Mouse (Mus musculus) A20 (cell line): ENCODE data around the gene Synj2.

Experiments
- DNase-seq: peaks from one replicate; pipeline ENCODE4 v3.0.0-alpha.2; 2011; ENCODE audit warnings: low read depth, low spot score

Synj2 gene

DNA sequence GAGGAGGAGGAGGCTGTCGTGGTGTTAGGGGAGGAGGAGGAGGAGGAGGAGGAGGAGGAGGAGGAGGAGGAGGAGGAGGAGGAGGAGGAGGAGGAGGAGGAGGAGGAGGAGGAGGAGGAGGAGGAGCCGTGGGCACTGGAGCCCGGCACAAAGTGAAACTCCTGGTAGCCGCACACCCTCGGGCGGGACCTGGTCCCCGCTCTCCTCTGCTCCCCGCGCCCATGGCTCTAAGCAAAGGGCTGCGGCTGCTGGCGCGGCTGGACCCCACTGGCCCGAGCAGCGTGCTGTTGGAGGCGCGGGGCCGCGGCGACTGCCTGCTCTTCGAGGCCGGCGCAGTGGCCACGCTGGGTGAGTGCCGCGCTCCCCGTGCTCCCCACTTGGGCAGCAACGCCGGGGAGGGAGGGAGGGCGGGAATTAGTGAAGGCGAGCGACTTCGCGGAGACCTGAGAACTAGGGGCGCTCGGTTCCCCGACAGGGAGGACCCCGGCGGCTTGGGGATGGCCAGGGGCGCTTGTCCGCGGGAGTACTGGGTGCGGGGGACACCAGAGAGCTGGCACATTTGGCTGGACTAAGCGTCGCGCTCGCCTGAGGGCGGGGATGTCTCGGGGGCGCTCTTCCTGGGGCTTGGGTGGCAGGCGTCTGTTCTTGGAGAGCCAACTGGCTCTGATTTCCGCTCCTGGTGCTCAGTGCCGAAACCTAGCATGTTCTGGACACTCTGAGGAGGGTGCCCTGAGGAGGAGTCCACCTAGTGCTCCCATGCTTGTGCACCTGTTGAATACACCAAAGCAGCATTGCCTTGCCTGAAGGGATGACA lies at the start of gene Synj2:
Gene Synj2 (plus strand): TSS at position 51 of the 814 bp plus-strand sequence.
- DNase-seq, result peak; percentile 66

DNA sequence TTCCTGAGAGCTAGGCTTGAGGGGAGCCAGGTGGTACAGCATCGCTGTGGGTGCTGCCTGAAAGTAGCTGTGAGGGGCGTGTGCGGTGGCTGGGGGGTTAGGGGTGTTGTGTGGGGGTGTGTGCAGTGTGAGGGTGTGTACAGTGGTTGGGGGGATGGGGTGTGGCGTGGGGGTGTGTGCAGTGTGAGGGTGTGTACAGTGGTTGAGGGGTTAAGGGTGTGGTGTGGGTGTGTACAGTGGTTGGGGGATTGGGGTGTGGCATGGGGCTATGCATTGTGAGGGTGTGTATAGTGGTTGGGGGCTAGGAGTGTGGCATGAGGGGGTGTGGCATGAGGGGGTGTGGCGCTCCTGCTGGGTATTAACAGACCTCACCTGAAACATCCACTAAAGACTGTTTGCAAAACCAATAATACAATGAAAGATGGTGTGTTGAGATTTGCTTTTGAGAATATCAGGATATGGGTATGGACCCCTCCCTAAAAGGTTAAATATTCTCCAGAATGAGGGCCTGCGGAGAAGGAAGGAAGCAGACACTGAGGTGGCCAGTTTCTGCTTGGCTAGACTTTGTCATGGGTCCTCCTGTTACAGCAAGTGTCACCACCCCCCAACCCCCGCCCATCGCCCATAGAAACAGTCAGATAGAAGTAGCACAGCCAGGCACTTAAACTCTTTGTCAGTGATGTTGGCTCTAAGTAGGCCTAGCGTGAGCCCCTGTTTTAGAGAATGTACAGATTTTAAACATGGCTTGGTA lies 49.0 kb upstream of the Synj2 start:
- no peak for DNase-seq

DNA sequence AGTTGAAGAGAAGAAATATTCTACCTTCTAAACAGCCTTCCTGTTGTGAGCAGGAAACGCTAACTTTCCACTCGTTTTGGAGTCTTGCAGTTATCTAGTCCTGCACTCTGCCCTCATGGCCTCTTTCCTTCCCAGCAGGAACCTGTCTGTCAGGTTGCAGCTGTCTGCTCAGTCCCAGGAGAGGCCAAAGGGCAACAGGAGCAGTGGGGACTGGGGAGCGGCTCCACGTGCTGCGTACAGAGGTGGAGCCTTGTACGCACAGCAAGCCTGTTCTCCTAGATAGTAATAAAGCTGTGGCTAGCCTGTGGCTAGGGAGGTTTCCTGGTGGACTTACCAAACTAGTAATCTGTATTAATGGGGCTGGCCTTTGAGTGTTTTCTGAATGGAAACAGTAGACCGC lies 48.0 kb upstream of the Synj2 start:
- DNase-seq, result no peak

DNA sequence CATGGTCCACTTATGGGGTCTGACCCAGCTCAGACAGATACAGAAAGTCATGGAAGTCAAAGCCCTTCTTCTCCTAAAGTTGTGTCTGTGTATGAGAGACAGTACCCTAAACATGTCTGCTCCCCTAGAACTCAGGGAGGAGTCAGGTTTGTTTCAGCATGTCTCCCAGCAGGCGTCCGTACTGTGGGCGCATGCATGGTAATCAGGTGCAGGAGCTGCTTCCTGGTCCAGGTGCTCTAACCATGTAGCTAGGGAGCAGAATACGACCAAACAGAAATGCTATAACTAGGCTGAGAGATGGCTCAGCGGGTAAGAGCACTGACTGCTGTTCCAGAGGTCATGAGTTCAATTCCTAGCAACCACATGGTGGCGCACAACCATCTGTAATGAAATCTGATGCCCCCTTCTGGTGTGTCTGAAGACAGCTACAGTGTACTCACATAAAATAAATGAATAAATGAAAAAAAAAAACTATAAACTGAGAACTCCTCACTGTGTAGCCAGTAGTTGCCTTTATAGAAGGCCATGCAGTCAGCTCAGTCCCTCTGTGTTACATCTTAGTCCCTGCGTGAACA lies 47.4 kb upstream of the Synj2 start:
- DNase-seq, result no peak

DNA sequence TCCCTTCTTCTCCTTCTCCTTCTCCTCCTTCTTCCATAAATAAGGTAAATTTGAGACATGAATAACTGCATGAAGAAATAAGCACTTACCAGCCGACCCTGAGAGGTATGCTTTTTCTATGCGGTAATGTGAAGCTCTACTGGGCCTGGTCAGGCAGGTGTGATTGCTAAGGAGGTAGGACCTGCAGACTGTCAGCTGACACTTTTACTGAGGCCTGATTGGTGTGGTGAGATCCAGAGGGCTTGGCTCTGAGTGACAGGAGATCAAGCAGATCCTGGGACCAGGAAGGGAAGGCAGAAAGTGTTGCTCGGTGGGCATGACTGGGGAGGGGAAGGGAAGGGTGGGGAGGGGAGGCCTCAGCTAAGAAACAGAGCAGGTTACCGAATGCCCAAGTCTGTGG lies 45.0 kb upstream of the Synj2 start:
- no peak for DNase-seq

DNA sequence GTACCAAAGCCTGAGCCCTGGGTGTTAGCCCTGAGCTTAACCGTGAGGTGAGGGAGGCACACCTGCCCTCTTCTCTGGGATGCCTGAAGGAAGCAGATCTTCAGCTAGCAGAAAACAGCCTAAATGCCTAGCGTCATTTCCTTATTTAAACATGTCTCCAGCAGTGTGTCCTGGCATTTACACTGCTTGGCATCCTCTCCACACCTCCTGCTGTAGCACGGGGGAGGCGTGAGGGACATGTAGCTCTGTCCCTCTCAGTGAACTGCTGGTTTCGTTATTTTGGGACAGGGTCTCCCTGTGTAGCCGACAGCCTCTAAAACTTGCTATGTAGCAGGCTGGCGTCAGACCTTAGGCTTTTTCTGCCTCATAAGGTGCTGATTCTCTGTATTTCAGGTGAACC lies 44.5 kb upstream of the Synj2 start:
- no peak for DNase-seq

DNA sequence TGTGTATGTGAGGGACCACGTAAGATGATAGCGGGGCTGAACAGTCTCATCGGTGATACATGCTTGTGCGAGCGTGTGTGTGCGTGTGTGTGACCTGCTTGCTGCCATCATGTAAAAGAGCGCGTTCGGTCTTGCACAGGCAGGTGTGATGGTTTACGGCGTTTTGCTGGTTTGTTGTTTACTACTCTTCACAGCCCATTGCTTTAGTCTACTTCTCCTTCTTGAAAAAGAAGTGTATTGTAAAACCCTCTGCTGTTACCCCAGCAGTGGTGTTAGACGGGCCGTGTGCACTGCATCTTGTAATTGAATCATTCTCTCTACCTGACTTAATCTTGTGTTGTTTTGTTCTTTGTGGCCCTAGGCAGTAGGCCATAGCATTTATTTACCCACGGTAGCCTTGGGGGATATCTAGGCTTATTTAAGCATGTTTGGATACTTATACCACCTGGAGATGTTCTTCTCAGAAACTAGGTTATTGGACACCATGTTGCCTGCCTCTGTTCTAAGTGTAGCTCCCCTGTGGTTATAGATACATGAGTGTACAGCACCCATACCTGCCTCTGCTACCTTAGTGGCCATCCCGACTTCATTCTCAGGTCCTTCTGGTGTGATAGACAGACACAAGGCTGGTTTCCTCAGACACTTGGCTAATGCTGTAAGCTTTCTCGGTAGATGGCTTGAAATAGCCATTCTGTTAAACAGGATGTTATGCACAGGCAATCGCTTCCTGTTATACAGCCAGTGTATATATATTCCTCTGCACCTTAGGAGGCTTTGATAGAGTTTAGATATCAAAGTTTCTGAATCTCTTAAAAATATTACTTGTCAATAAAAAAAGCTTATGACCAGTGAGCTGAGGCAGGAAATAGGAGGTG lies 43.5 kb upstream of the Synj2 start:
- DNase-seq, result peak; percentile 73

DNA sequence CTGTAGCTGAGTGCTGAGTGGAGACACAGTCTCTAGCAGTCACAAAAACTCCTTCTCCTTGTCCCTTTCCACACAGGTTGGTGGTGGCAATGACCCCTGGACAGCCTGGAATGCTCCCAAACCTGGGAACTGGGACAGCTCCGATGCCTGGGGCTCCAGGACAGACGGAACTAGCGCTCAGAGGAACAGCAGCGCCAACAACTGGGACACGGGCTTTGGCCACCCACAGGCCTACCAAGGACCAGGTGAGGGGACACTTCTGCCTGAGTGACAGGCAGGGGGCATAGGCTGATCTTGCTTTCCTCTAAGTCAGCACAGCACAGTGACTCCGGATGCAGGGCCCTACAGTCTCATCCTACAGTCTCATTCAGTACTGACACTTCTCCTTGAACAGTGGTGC lies 41.8 kb upstream of the Synj2 start:
- DNase-seq, result no peak

DNA sequence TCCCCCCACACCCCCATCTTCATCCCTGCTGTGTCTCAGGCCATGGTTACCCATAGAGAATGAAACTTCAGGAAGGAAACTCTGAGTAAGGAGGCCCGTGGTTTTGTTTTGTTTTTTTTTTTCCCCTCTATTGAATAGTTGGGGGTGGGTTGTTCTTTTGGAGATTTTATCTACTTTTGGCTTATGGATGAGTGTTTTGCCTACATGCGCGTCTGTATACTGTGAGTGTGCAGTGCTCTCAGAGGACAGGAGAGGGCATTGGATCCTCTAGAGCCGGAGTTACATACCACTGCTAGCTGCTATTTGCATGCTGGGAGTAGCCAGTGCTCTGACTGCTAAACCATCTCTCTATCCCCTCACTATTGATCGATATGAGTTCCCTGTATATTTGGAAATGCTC lies 39.7 kb upstream of the Synj2 start:
- no peak for DNase-seq

DNA sequence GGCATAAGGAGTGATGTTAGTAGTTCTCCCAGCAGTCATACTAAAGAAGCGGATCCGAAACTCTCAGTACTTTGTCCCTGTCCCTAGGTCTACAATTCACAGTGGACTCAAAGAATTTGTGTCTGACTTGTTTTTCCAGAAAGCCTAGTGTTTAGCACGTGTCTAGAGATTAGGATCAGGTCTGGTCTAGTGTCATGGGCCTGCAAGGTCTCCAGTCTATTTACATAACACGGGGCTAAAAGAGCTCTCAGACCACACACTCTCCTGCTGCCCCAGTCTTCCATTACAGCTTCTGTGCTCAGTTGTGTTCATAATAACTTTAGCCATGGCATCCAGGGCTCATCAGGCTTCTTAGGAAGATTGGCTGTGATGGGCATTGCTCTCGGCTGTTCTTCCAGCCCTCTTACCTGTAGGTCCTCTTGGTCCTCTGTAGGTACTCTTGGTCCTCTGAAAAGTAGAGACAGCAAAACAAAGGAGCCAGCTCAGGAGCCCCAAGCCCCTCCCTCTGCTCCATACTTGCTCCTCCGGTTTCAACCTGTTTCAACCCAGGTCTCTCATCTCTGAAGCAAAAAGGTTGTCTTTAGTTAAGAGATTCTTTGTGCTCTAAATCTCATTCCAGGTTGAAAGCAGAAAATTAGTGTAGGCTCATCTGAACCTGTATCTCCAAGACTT lies 37.3 kb upstream of the Synj2 start:
- DNase-seq, result no peak

DNA sequence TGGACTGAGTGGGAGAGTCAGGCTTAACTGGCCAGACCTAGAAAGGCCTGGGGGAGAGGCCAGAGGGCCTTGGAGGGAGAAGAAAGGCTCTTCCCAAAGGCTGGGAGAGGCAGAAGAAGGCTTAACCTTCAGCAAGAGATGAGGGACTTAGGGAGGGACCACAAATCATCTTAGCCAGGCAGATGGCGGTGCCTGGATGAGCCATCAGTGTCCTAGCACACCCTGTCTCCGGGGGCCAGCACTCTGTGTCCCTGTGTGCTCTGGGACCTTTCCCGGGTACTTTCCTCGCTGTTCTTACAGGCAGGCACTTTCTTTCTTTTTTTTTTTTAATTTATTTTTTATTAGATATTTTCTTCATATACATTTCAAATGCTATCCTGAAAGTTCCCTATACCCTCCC lies 31.4 kb upstream of the Synj2 start:
- DNase-seq, result no peak

DNA sequence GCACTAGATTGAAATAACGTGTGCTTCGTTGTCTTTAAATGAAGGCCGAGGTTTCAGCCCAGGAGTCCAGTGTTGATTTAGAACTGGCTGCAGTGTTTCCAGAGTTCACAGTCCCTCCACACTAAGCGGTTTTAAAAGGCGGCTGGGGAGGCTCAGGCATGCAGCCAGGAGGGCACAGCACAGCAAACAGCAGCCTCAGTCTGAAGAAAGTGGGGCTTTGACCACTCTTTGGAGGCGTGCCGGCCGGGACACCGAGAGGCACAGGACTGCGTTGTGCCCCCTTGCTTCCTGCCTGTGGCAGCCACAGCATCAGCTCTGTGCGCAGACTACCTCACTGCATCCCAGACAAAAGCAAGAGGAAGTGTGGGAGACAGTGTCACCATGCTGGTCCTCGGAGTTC lies 29.5 kb upstream of the Synj2 start:
- no peak for DNase-seq

DNA sequence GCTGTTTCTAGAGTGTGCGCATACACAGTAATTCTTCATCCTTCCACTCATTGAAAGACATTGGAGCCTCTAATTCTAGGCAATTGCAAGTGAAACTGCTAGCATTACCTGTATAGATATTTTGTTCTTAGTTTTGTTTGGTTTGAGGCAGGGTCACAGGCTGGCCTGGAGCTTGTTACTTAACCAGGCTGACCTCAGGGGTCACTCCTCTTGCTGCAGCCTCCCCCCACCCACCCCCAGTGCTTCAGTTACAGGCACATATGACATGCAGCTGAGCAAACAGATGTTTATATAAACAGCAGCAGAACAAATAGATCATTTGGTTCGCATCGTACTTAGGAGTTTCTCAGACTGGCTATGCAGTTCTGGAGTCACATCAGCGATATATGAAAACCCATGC lies 28.3 kb upstream of the Synj2 start:
- no peak for DNase-seq

DNA sequence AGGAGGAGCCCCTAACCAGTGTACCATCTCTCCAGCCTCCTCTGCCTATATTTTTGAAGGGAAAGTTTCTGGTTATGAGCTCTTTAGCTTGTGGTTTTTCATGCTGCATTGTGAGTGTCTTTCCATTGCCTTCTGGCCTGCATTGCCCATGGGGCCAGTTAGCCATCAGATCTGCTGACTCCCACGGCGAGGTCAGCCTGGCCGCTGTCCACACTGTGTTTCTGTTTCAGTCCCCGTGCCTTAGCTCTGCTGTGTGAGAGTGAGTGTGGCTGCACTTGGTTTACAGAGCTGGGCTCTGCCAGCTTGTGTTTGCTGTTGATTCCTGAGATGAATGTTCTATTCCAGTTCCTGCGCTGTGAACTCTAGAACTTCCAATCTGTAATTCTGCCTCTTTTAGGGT lies 26.9 kb upstream of the Synj2 start:
- no peak for DNase-seq

DNA sequence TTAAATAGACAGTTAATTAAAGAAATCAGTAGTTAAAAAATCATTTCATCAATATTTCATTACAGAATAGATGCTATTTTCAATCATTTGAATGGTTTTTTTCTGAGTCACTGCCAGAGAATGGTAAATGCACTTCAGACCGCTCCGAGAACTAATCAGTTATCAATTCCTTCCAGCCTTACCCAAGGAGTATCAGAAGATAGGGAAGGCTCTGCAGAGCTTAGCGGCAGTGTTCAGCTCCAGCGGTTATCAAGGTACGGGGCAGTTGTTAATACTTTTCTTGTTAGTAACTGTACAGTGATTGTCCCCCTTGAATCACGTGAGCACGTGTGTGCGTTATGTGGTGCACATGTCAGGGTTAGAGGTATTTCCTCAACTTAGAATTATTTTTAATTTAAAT lies 19.1 kb upstream of the Synj2 start:
- no peak for DNase-seq

DNA sequence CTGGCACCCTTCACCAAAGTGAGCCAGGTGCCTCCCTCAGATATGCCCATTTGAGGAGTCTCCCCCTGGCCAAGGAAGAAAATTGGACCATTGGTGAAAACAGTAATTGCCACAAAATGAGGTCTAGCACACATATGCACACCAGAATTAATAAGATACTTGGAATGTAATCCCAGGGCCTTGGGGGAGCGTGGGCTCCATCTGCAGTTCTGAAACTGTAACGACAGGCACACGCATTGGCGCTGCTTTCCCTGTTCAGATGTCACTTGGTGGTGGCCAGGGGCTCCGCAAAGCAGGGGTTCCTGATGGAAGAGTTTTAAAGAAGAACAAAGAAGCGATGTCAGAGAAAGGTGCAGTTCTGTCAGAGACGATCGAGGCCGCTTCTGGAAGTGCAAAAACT lies 17.8 kb upstream of the Synj2 start:
- no peak for DNase-seq

DNA sequence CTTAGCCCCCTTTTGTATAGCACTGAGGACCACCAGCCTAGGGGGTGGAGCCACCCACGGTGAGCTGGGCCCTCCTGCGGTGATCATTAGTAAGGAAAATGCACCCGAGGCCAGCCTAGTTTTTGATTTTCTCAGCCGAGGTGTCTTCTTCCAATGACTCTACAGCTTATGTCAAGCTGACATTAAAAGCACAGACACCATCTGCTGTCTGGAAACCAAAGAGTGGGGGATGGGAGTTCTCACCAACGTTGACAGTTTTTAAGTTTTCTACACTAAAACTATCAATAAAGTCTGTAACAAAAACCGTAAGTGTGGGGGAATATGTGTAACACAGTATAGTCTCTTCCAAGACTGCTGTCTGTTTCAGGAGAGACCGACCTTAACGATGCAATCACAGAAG lies 16.8 kb upstream of the Synj2 start:
- DNase-seq, result no peak

DNA sequence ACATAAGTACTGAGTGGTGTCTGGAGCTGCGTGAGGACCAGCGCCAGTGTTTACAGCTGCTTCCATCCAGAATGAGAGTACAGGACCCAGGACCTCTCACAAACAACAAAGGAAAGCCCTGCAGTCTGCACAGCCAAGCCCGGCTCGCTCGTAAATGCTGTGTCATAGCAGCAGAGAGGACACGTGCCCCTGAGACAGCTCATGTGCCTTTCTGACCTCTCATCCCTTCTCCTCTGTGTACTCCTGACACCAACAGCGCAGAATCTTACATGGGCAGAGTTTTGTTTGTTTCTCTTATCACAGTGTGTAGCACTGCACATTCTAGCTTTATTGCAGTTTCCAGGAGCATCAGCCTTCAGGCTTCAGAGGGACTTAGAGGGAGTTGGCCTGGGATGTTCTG lies 14.4 kb upstream of the Synj2 start:
- no peak for DNase-seq

DNA sequence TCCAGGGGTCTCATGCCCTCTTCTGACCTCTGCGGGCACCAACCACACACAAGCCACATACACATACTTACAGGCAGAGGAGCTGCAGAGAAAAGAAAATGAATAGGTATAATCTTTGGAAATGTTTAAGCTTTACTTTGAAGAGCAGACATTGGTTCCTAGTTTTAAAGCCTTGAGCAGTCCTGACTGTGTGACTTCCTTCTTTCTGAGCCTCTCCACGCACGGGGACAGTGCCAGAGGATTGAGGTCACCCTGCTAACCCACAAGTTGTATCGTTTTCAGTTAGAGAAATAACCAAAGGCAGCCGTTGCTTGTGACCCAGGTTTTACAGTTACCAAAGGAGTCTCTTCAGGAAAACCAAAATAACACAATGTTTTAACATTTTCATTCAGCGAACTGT lies 12.0 kb upstream of the Synj2 start:
- DNase-seq, result no peak

DNA sequence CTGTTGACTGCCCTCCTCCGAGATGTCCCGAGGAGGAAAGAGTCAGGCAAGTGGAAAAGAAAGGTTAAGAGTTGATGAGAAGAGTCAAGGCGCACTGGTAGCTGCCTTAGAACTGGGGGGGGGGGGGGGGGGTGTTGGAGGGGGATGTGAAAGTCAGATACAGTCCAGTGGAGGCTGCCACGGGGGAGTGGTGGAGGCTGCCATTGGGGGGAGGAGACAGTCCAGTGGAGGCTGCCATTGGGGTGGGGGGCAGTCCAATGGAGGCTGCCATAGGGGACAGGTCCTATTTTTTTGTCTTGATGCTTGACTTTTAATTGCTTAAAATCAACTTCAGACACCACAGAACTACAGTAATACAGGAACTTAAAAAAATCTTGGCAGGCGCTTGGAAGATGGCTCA lies 8.9 kb upstream of the Synj2 start:
- DNase-seq, result no peak

DNA sequence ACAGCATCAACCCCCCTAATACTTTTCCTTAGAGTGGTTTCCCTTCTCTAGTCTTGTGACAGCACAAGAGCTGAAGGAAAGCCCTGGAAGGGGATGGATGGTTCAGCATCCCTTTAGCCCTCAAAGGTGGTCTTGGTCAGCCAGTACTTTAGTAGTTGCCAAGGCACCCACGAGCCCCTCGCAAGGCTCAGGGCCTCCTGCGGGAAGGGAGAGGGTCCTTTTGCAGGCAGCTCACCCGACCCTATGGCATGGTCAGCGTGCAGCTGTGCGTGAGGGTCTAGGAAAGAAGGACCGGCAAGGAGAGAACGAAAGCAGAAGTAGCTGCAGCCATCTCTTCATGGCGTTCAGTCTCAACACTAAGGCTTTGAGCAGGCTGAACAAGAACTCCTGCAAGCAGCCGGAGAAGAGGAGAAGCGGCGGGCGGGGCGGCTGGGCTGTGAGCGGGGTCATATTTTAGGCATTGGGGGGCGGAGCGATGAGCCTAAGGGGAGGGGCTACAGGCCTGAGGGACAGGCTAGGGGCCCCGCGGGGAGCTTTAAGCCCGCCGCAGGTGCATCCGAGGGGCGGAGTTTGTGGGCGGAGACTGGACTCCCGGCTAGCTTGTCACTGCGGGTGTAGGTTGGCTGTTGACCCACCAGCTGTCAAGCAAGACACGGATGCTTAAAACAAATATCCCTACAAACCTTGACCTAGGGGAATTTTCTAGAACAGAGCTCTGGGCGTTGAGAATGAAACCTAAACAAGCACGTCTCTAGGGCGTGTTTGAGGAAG lies 6.3 kb upstream of the Synj2 start:
- peak; percentile 99 for DNase-seq
